Mouse (Mus musculus): ENCODE results near the gene 4933411K16Rik. TPM values are rescaled to one million over a fixed set of nuclear protein-coding genes. Genes with fewer than 3 reads are reported as not detected.

Gene 4933411K16Rik
- not detected in 2 replicates for polyA plus RNA-seq (2015; fragmentation: Nextera tagmentation; extraction: Ambion mirVana)

GRCm38 (mm10) chr19:42051948-42052347, at the start of gene 4933411K16Rik:
Gene 4933411K16Rik (plus strand): TSS chr19:42052248.

GRCm38 (mm10) chr19:42035456-42036248, 16.4 kb upstream of the 4933411K16Rik start, which contains the start of gene Ankrd2:
Gene Ankrd2 (plus strand): TSS chr19:42036000.

GRCm38 (mm10) chr19:42045269-42046102, 6.6 kb upstream of the 4933411K16Rik start, which contains the start of gene Hoga1:
Gene Hoga1 (plus strand): TSS chr19:42045610.

GRCm38 (mm10) chr19:42086166-42086565, 34.1 kb downstream of the 4933411K16Rik start, which contains the start of gene Morn4:
Gene Morn4 (minus strand): TSS chr19:42086357.

GRCm38 (mm10) chr19:42089748-42090595, 37.9 kb downstream of the 4933411K16Rik start, which contains the start of gene Pi4k2a:
Gene Pi4k2a (plus strand): TSS chr19:42090470.

Other genes with a start within 250 kb of the 4933411K16Rik start
- 9.0 and 10.0 TPM in 2 replicates for gene Frat1, start 222.3 kb upstream of the 4933411K16Rik start, polyA plus RNA-seq (2015; fragmentation: Nextera tagmentation; extraction: Ambion mirVana)
- gene Frat2, start 204.1 kb upstream of the 4933411K16Rik start, polyA plus RNA-seq (2015; fragmentation: Nextera tagmentation; extraction: Ambion mirVana), result 5.9 and 6.0 TPM in 2 replicates
- 3.3 and 4.6 TPM in 2 replicates for gene Rrp12, start 156.1 kb upstream of the 4933411K16Rik start, polyA plus RNA-seq (2015; fragmentation: Nextera tagmentation; extraction: Ambion mirVana)
- gene Pgam1, start 140.3 kb upstream of the 4933411K16Rik start, polyA plus RNA-seq (2015; fragmentation: Nextera tagmentation; extraction: Ambion mirVana), result 286 and 565 TPM in 2 replicates
- 50.7 and 62.0 TPM in 2 replicates for gene Exosc1, start 118.8 kb upstream of the 4933411K16Rik start, polyA plus RNA-seq (2015; fragmentation: Nextera tagmentation; extraction: Ambion mirVana)
- gene Zdhhc16, start 118.8 kb upstream of the 4933411K16Rik start, polyA plus RNA-seq (2015; fragmentation: Nextera tagmentation; extraction: Ambion mirVana), result 46.1 and 53.9 TPM in 2 replicates
- gene Mms19, start 71.1 kb upstream of the 4933411K16Rik start, polyA plus RNA-seq (2015; fragmentation: Nextera tagmentation; extraction: Ambion mirVana), result 12.8 and 17.8 TPM in 2 replicates
- gene Ubtd1, start 70.5 kb upstream of the 4933411K16Rik start, polyA plus RNA-seq (2015; fragmentation: Nextera tagmentation; extraction: Ambion mirVana), result 22.8 and 25.9 TPM in 2 replicates
- 0.87 and 1.7 TPM in 2 replicates for gene Ankrd2, start 16.2 kb upstream of the 4933411K16Rik start, polyA plus RNA-seq (2015; fragmentation: Nextera tagmentation; extraction: Ambion mirVana)
- gene Hoga1, start 6.6 kb upstream of the 4933411K16Rik start, polyA plus RNA-seq (2015; fragmentation: Nextera tagmentation; extraction: Ambion mirVana), result 6.6 and 8.9 TPM in 2 replicates
- gene Morn4, start 34.1 kb downstream of the 4933411K16Rik start, polyA plus RNA-seq (2015; fragmentation: Nextera tagmentation; extraction: Ambion mirVana), result 17.2 and 27.5 TPM in 2 replicates
- 23.9 and 33.0 TPM in 2 replicates for gene Pi4k2a, start 38.2 kb downstream of the 4933411K16Rik start, polyA plus RNA-seq (2015; fragmentation: Nextera tagmentation; extraction: Ambion mirVana)
- 68.4 and 71.6 TPM in 2 replicates for gene Avpi1, start 76.8 kb downstream of the 4933411K16Rik start, polyA plus RNA-seq (2015; fragmentation: Nextera tagmentation; extraction: Ambion mirVana)
- 21.4 and 23.6 TPM in 2 replicates for gene Marveld1, start 95.2 kb downstream of the 4933411K16Rik start, polyA plus RNA-seq (2015; fragmentation: Nextera tagmentation; extraction: Ambion mirVana)
- 16.1 and 28.9 TPM in 2 replicates for gene Zfyve27, start 111.7 kb downstream of the 4933411K16Rik start, polyA plus RNA-seq (2015; fragmentation: Nextera tagmentation; extraction: Ambion mirVana)
- gene Sfrp5, start 150.0 kb downstream of the 4933411K16Rik start, polyA plus RNA-seq (2015; fragmentation: Nextera tagmentation; extraction: Ambion mirVana), result 6.9 and 19.9 TPM in 2 replicates
- gene Golga7b, start 195.3 kb downstream of the 4933411K16Rik start, polyA plus RNA-seq (2015; fragmentation: Nextera tagmentation; extraction: Ambion mirVana), result 2.3 and 5.7 TPM in 2 replicates